8 mouse cellular contexts compared by ENCODE assay signal in the genomic region with DNA sequence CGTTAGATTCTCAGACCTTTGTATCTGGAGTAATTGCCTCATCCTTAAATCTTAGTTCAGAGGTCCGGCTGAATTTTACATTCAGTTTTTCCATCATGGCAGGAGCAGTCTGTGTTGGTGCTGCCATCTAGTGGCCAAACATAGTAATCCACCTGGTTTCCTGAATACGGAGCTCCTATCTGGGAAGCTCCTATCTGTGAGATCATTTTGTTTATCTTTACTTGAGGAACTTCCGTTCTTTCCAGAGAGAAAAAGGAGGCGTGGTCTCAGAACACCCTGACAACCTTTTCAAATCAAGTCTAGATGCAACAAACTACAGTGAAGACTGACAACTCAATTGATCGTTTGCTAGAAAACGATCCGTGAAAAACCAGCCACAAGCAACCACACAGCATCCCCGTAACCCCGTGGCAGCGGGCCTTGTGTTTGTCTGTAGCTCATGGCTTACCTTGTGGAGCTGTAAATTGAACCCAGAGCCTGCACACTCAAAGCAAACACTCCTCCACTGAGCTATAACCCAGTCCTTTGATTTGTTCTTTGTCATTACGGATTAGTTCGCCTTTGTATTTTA. TPM values are rescaled to one million over a fixed set of nuclear protein-coding genes. Genes with fewer than 3 reads are reported as not detected.
DNase-seq lines count a peak whose midpoint lies in the region; ATAC-seq lines count a peak whose summit lies in the region.

No protein-coding gene starts in this region.

- no peak overlapping the region for H3K27ac ChIP-seq in forebrain, embryonic 14.5 days (ENCODE audit: low read depth, low read length)
- no peak overlapping the region for H3K27ac ChIP-seq in hindbrain, embryonic 16.5 days (ENCODE audit: low read depth, low read length)

- ATAC-seq in cerebellum, adult (ENCODE audit: insufficient number of reproducible peaks, low FRiP score, low TSS enrichment) = peak; percentile 81
- peak; percentile 75 for ATAC-seq in forebrain, embryonic 14.5 days
- ATAC-seq in hindbrain, embryonic 16.5 days = peak; percentile 69

- 48% methylated on average over 13 of the region's 13 CpGs for WGBS in forebrain, embryonic 14.5 days
- WGBS in hindbrain, embryonic 16.5 days = 48% methylated on average over 13 of the region's 13 CpGs

- DNase-seq in gastrocnemius, adult 18-20 months (ENCODE audit: low spot score) = peak; percentile 78
- no peak for DNase-seq in gastrocnemius, postnatal 25 days
- peak; percentile 84 for DNase-seq in forebrain, embryonic 14.5 days (ENCODE audit: low spot score)
- peak; percentile 41 to 83 for DNase-seq in layer of hippocampus, postnatal 25 days (ENCODE audit: extremely low spot score in 1 of 2, low spot score in 1 of 2)
- peak; percentile 74 for DNase-seq in lung, postnatal 25 days (ENCODE audit: low spot score)
- DNase-seq in right cerebral cortex, adult 2 months (ENCODE audit: low spot score in 2 of 2) = peak; percentile 88

- no peaks in the 10 kb centered on the region for H3K27me3 ChIP-seq in forebrain, embryonic 14.5 days (replicated peaks; ENCODE audit: control insufficient read depth, insufficient read depth, low read length)
- no peaks in the 10 kb centered on the region; the same call in 1 of the 2 replicates for H3K27me3 ChIP-seq in hindbrain, embryonic 16.5 days (replicated peaks; ENCODE audit: control insufficient read depth, insufficient read depth, low read length)

- H3K9me3 ChIP-seq in forebrain, embryonic 14.5 days (replicated peaks; ENCODE audit: control insufficient read depth, low read length) = no peaks in the 10 kb centered on the region
- no peaks in the 10 kb centered on the region for H3K9me3 ChIP-seq in hindbrain, embryonic 16.5 days (ENCODE audit: control insufficient read depth, low read length)

- no peak overlapping the region for H3K9ac ChIP-seq in forebrain, embryonic 14.5 days (ENCODE audit: low read length)
- H3K9ac ChIP-seq in hindbrain, embryonic 16.5 days (ENCODE audit: low read depth, low read length) = no peak overlapping the region

- H3K4me3 ChIP-seq in forebrain, embryonic 14.5 days (ENCODE audit: low read depth, low read length) = no peak overlapping the region
- no peak overlapping the region for H3K4me3 ChIP-seq in hindbrain, embryonic 16.5 days (ENCODE audit: low read length)

- no peak overlapping the region for H3K4me2 ChIP-seq in forebrain, embryonic 14.5 days (ENCODE audit: low read length)
- no peak overlapping the region for H3K4me2 ChIP-seq in hindbrain, embryonic 16.5 days (ENCODE audit: low read length)

- H3K4me1 ChIP-seq in forebrain, embryonic 14.5 days (ENCODE audit: control insufficient read depth, insufficient read depth, low read length) = no peaks in the 10 kb centered on the region
- H3K4me1 ChIP-seq in hindbrain, embryonic 16.5 days (ENCODE audit: control insufficient read depth, insufficient read depth, low read depth, low read length) = no peaks in the 10 kb centered on the region

- H3K36me3 ChIP-seq in forebrain, embryonic 14.5 days (ENCODE audit: control insufficient read depth, insufficient read depth, low read length) = no peaks in the 10 kb centered on the region
- no peaks in the 10 kb centered on the region for H3K36me3 ChIP-seq in hindbrain, embryonic 16.5 days (ENCODE audit: control insufficient read depth, insufficient read depth, low read length)

RNA-seq across cellular contexts. Expression of gene Kyat3, which starts 8.1 kb away (rescaled TPM):
- total RNA-seq in gastrocnemius, adult 18-20 months (2021) = 10 to 100 TPM; 10.4 to 10.6 TPM
- 1 to 10 TPM; 5.4 to 6.5 TPM for total RNA-seq in gastrocnemius, postnatal 25 days (2021)
- 6.2 and 7.5 TPM in 2 replicates for polyA plus RNA-seq in forebrain, embryonic 14.5 days (2014; fragmentation: Nextera tagmentation; extraction: Ambion mirVana)
- 6.3 and 7.8 TPM in 2 replicates for polyA plus RNA-seq in hindbrain, embryonic 16.5 days (2015; fragmentation: Nextera tagmentation; extraction: Ambion mirVana)
- total RNA-seq in layer of hippocampus, postnatal 25 days (2021) = 1 to 10 TPM; 6.3 to 6.6 TPM

RNA-seq across cellular contexts. Expression of gene Gtf2b, which starts 55.9 kb away (rescaled TPM):
- total RNA-seq in gastrocnemius, adult 18-20 months (2021) = 10 to 100 TPM; 15.5 to 16.4 TPM
- total RNA-seq in gastrocnemius, postnatal 25 days (2021) = 10 to 100 TPM; 11.9 to 12.7 TPM
- 99.8 and 112 TPM in 2 replicates for polyA plus RNA-seq in forebrain, embryonic 14.5 days (2014; fragmentation: Nextera tagmentation; extraction: Ambion mirVana)
- polyA plus RNA-seq in hindbrain, embryonic 16.5 days (2015; fragmentation: Nextera tagmentation; extraction: Ambion mirVana) = 67.0 and 68.1 TPM in 2 replicates
- total RNA-seq in layer of hippocampus, postnatal 25 days (2021) = 10 to 100 TPM; 36.9 to 44.7 TPM
